Mouse (Mus musculus): ENCODE results near the gene Stxbp1.

DNA sequence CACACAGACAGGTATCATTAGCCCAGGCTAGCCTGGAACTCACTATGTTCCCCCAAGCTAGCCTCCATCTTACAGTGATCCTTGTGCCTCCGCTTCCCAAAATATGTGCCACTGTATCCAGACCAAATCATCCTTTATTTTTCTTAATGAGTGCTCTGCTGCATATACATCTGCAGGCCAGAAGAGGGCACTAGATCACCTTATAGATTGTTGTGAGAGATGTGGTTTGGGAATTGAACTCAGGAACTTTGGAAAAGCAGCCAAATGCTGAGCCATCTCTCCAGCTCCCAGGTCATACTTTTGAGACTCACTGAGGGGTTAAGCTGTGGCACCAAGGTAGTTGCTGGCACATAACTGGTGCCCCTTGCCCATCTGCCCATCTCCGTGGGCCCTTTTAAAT lies 17.7 kb upstream of the Stxbp1 start:
- TF ChIP-seq CTCF (IDR thresholded peaks at IDR 0.05; ENCODE audit: insufficient read depth, low read depth, low read length) (no peak), POLR2A (IDR thresholded peaks at IDR 0.05; ENCODE audit: insufficient read depth, low read depth, low read length) (no peak)
